Mouse (Mus musculus) induced T-regulatory cell, adult 2 months (primary cell): Measurements from ENCODE around the gene Tshr.
"Not testable (repeated sequence)": the region's sequence is repeated elsewhere in the genome, so short reads cannot be mapped to it uniquely, and the experiment has no call there.

Source experiments
- DNase-seq: peaks from one replicate; pipeline ENCODE4 v3.0.0-alpha.2; 2012; ENCODE audit warnings: low read depth

The Tshr gene

GRCm38 (mm10) chr12:91384281-91385017 lies at the start of gene Tshr, which contains the start of gene Cep128:
TSS of gene Tshr (plus strand) at chr12:91384563.
TSS of gene Cep128 (minus strand) at chr12:91384409.
- peak; percentile 94 for DNase-seq

- DNase-seq = not testable (repeated sequence)
These were observed 45.7 kb upstream of the Tshr start for GRCm38 (mm10) chr12:91338656-91339055.

- DNase-seq = no peak
These were observed 30.6 kb upstream of the Tshr start for GRCm38 (mm10) chr12:91353783-91354182.

GRCm38 (mm10) chr12:91369173-91369572 lies 15.2 kb upstream of the Tshr start:
- DNase-seq = no peak

- DNase-seq = no peak
These were observed 673 bp upstream of the Tshr start for GRCm38 (mm10) chr12:91383516-91384264.

- peak; percentile 64 for DNase-seq
These were observed 16.1 kb downstream of the Tshr start for GRCm38 (mm10) chr12:91400232-91401048.

GRCm38 (mm10) chr12:91401049-91401352 lies 16.6 kb downstream of the Tshr start:
- no peak for DNase-seq

- DNase-seq = no peak
These were observed 25.9 kb downstream of the Tshr start for GRCm38 (mm10) chr12:91410306-91410705.

- DNase-seq = no peak
These were observed 28.3 kb downstream of the Tshr start for GRCm38 (mm10) chr12:91412461-91413182.

- no peak for DNase-seq
These were observed 30.7 kb downstream of the Tshr start for GRCm38 (mm10) chr12:91415112-91415511.

- DNase-seq = no peak
These were observed 32.5 kb downstream of the Tshr start for GRCm38 (mm10) chr12:91416828-91417227.

GRCm38 (mm10) chr12:91418791-91419190 lies 34.4 kb downstream of the Tshr start:
- DNase-seq = peak; percentile 74

- DNase-seq = no peak
These were observed 36.9 kb downstream of the Tshr start for GRCm38 (mm10) chr12:91421272-91421671.

GRCm38 (mm10) chr12:91423125-91423820 lies 38.9 kb downstream of the Tshr start:
- peak; percentile 76 for DNase-seq

GRCm38 (mm10) chr12:91426499-91426898 lies 42.1 kb downstream of the Tshr start:
- no peak for DNase-seq

GRCm38 (mm10) chr12:91427129-91427528 lies 42.8 kb downstream of the Tshr start:
- no peak for DNase-seq

- no peak for DNase-seq
These were observed 97.9 kb downstream of the Tshr start for GRCm38 (mm10) chr12:91482195-91482733.

GRCm38 (mm10) chr12:91486342-91486741 lies 102.0 kb downstream of the Tshr start:
- no peak for DNase-seq

- DNase-seq = no peak
These were observed 104.0 kb downstream of the Tshr start for GRCm38 (mm10) chr12:91488406-91488805.

- DNase-seq = no peak
These were observed 111.3 kb downstream of the Tshr start for GRCm38 (mm10) chr12:91495497-91496225.
